Mouse (Mus musculus): ENCODE results near the gene Pramel4.
"Not testable (repeated sequence)": the region's sequence is repeated elsewhere in the genome, so short reads cannot be mapped to it uniquely, and the experiment has no call there.

- not testable (repeated sequence) for TF ChIP-seq POLR2A (IDR thresholded peaks at IDR 0.05; ENCODE audit: control insufficient read depth, low read depth, low read length); CTCF (IDR thresholded peaks at IDR 0.05; ENCODE audit: control insufficient read depth, insufficient read depth, insufficient replicate concordance, low read depth, low read length)
These were observed 47.2 kb downstream of the Pramel4 start, which contains the start of gene Gm13102 for GRCm38 (mm10) chr4:144106174-144106573.

Data from testis, adult 2 months (tissue).